Mouse (Mus musculus) MEL (cell line): Measurements from ENCODE around the gene Ralgds. TPM values are rescaled to one million over a fixed set of nuclear protein-coding genes. Genes with fewer than 3 reads are reported as not detected.

Experiments
- DNase-seq: peaks from one replicate; pipeline ENCODE4 v3.0.0; 2011; ENCODE audit warnings: low read depth, low spot score
- H3K27ac ChIP-seq: 2 replicates; pipeline ENCODE4 v1.5.1; 2012; ENCODE audit warnings: low read depth, mild to moderate bottlenecking, control low read depth, low read length, moderate library complexity; ENCODE audit not compliant: control insufficient read depth
- H3K27me3 ChIP-seq, 2 experiments: fragments of 150-350 bp in 1 of 2; sonication (generic) in 1 of 2; 2 replicates each; pipeline ENCODE4 v1.6.1; 2012; ENCODE audit warnings: low read length in 2 of 2, mild to moderate bottlenecking in 2 of 2, improper control_type of control experiment in 1 of 2, moderate library complexity in 1 of 2; ENCODE audit not compliant: insufficient read depth in 2 of 2, control insufficient read depth in 1 of 2
- H3K36me3 ChIP-seq, 2 experiments: 2 replicates each; pipeline ENCODE4 v1.6.1; 2012 to 2014; ENCODE audit warnings: low read length in 2 of 2, improper control_type of control experiment in 1 of 2, inconsistent platforms in 1 of 2, mild to moderate bottlenecking in 1 of 2; ENCODE audit not compliant: insufficient read depth in 2 of 2, control insufficient read depth in 1 of 2
- H3K4me1 ChIP-seq, 2 experiments: fragments of 150-350 bp in 1 of 2; sonication (generic) in 1 of 2; 2 replicates each; pipeline ENCODE4 v1.6.1; 2012; ENCODE audit warnings: low read length in 2 of 2, improper control_type of control experiment in 1 of 2, mild to moderate bottlenecking in 1 of 2; ENCODE audit not compliant: insufficient read depth in 2 of 2, control insufficient read depth in 1 of 2
- H3K4me3 ChIP-seq, 2 experiments: fragments of 150-350 bp in 1 of 2; sonication (generic) in 1 of 2; 2 replicates each; pipeline ENCODE4 v1.5.1; 2012; ENCODE audit warnings: low read depth in 2 of 2, low read length in 2 of 2, mild to moderate bottlenecking in 2 of 2, moderate library complexity in 2 of 2, control low read depth in 1 of 2, improper control_type of control experiment in 1 of 2; ENCODE audit not compliant: control insufficient read depth in 1 of 2, insufficient read depth in 1 of 2
- H3K79me2 ChIP-seq: 2 replicates; pipeline ENCODE4 v1.6.1; 2012; ENCODE audit warnings: mild to moderate bottlenecking, low read length, moderate library complexity; ENCODE audit not compliant: control insufficient read depth, poor library complexity, insufficient read depth
- H3K9ac ChIP-seq: 2 replicates; pipeline ENCODE4 v1.6.1; 2012; ENCODE audit warnings: low read depth, mild to moderate bottlenecking, control low read depth, low read length, moderate library complexity; ENCODE audit not compliant: control insufficient read depth, poor library complexity, severe bottlenecking
- H3K9me3 ChIP-seq: fragments of 150-350 bp; sonication (generic); replicated peaks from 2 replicates; pipeline ENCODE4 v1.6.1; 2012; ENCODE audit warnings: mild to moderate bottlenecking, low read length, improper control_type of control experiment, moderate library complexity; ENCODE audit not compliant: insufficient read depth
- ETS1 ChIP-seq: IDR thresholded peaks from 2 replicates; pipeline ENCODE4 v1.6.1; 2012; ENCODE audit warnings: low read depth, mild to moderate bottlenecking, inconsistent platforms, low read length, improper control_type of control experiment, moderate library complexity
- HCFC1 ChIP-seq: IDR thresholded peaks from 2 replicates; pipeline ENCODE4 v1.6.1; 2012; ENCODE audit warnings: low read depth, mild to moderate bottlenecking, inconsistent platforms, low read length, improper control_type of control experiment, moderate library complexity
- JUND ChIP-seq: IDR thresholded peaks from 2 replicates; pipeline ENCODE4 v1.6.1; 2011; ENCODE audit warnings: low read depth, mild to moderate bottlenecking, improper control_type of control experiment, low read length
- MYC ChIP-seq: IDR thresholded peaks from 2 replicates; pipeline ENCODE4 v1.6.1; 2011; ENCODE audit warnings: low read depth, mild to moderate bottlenecking, low read length, improper control_type of control experiment, moderate library complexity
- POLR2AphosphoS2 ChIP-seq: IDR thresholded peaks from 2 replicates; pipeline ENCODE4 v1.6.1; 2011; ENCODE audit warnings: low read length, improper control_type of control experiment
- SMC3 ChIP-seq: IDR thresholded peaks from 2 replicates; pipeline ENCODE4 v1.6.1; 2011; ENCODE audit warnings: low read depth, low read length, improper control_type of control experiment
- USF2 ChIP-seq, 2 experiments: IDR thresholded peaks; 2 replicates each; pipeline ENCODE4 v1.6.1; 2011 to 2012; ENCODE audit warnings: improper control_type of control experiment in 2 of 2, low read length in 2 of 2, borderline replicate concordance in 1 of 2, inconsistent platforms in 1 of 2, low read depth in 1 of 2, mild to moderate bottlenecking in 1 of 2; ENCODE audit not compliant: insufficient read depth in 1 of 2
- polyA plus RNA-seq, 2 experiments: library from polyadenylated mRNA; stranded (reverse) in 1 of 2; unstranded in 1 of 2; fragments of >175 nt in 1 of 2; fragments of >200 nt in 1 of 2; gene quantifications; 2 replicates each; pipeline versions ENCODE4 v1.2.1 to v1.2.4; 2012; ENCODE audit warnings: low replicate concordance in 2 of 2, low read depth in 1 of 2; ENCODE audit not compliant: insufficient read length in 2 of 2, insufficient read depth in 1 of 2, missing spikeins in 1 of 2
- total RNA-seq: library from RNA; depleted of rRNA; stranded (reverse); fragments of 300-350 nt; gene quantifications from 2 replicates; pipeline ENCODE4 v1.2.3, GENCODE M21; 2012

Ralgds gene
- total and polyA plus RNA-seq, 3 experiments: 4.7 to 11.0 TPM; not detected in 1

DNA sequence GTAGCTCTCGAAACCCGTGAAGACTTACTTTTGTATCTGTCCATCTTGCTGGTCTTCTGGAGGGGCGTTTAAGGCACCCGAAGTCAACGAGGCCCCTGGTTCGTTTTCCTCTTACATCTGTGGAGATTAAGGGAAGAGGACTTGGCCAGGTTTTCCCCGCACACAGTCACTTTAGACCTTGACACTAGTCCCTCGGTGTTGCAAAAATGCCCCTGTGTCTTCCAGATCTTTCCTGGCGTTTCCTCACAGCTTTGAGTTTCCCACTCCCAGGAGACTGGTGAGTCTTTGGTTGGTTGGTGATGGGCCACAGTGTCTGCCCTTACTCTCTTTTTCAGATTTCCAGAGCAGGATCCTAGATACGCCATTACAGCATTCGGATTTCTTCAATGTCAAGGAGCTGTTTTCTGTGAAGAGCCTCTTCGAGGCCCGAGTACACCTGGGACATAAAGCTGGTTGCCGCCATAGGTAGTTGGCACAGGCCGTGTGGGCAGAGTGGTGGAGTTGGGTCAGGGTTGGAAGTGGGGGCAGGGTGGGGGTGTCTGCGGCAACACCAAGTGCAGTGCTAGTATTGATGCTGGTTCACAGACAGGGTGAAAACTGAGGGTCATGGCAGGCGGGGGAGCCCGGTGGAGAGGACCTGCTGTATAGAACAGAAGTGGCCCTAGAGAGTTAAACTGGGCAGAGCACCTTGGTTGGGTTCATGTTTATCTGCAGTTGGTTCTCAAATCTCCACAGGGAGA is 44.3 kb upstream of the Ralgds start:
- H3K36me3 ChIP-seq: peaks cover 2% of the 10 kb centered on the region in 2 experiments; a peak in 3 of 4 replicates
- peak; percentile 38 for DNase-seq
- peak overlapping the region; percentile 82 to 86 for H3K4me3 ChIP-seq
- 0 out of 4 replicates have a peak, but pooled peaks cover 0 to under 1% of the 10 kb centered on the region in 2 experiments for H3K27me3 ChIP-seq
- no peaks in the 10 kb centered on the region for H3K9me3 ChIP-seq
- H3K9ac ChIP-seq: peak overlapping the region; percentile 81
- H3K4me1 ChIP-seq: peaks cover 3 to 12% of the 10 kb centered on the region in 2 experiments; a peak in 2 of 4 replicates
- TF ChIP-seq HCFC1: no peak
- peaks cover 12% of the 10 kb centered on the region for H3K79me2 ChIP-seq
- H3K27ac ChIP-seq: no peak overlapping the region; the same call in 1 of the 2 replicates

DNA sequence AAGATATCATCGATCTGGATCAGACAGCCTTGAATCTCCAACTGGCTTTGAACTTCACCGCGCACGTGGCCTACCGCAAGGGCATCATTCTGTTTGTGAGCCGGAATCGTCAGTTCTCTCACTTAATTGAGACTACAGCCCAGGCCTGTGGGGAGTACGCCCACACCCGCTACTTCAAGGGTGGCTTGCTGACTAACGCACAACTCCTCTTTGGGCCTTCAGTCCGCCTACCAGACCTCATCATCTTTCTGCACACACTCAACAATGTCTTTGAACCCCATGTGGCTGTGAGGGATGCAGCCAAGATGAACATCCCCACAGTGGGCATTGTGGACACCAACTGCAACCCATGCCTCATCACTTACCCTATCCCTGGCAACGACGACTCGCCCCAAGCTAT is 43.5 kb upstream of the Ralgds start:
- no peak overlapping the region for H3K27ac ChIP-seq
- no peak for DNase-seq
- H3K4me1 ChIP-seq: peaks cover 3 to 12% of the 10 kb centered on the region in 2 experiments; a peak in 2 of 4 replicates
- H3K4me3 ChIP-seq: no peak overlapping the region
- TF ChIP-seq USF2 (IDR thresholded peaks at IDR 0.05; ENCODE audit: borderline replicate concordance in 1 of 2, insufficient read depth in 1 of 2, low read depth in 1 of 2, low read length in 2 of 2) (no peak), JUND (no peak), ETS1 (no peak), POLR2AphosphoS2 (no peak), MYC (no peak)
- H3K36me3 ChIP-seq: peaks cover 2% of the 10 kb centered on the region in 2 experiments; a peak in 3 of 4 replicates
- 0 out of 4 replicates have a peak, but pooled peaks cover 0 to 2% of the 10 kb centered on the region in 2 experiments for H3K27me3 ChIP-seq
- peaks cover 12% of the 10 kb centered on the region for H3K79me2 ChIP-seq
- H3K9ac ChIP-seq: no peak overlapping the region
- H3K9me3 ChIP-seq: no peaks in the 10 kb centered on the region

DNA sequence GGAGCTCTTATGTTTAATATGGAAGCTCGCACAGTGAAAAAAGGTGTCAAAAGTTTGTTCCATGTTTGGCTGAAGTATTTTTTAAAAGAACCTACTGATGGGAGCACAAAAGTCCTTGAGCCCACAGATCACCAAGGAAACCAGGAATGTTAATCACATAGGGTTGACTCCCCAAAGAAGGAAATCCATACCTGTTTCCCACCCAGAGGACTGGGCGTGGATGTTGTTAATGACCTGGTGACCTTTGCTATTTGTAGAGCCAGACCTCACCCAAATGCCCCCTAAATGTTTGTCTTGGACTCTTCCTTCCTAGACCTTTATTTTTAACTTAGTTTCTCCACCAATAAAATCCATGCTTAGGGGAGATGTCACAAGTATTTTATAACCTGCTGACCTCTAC is 42.3 kb upstream of the Ralgds start:
- Histone ChIP-seq H3K9ac (no peak overlapping the region), H3K4me3 (no peak overlapping the region)
- no peak for TF ChIP-seq SMC3

More for the DNA sequence above, 42.3 kb upstream of the Ralgds start:
- DNase-seq: no peak
- Histone ChIP-seq H3K27ac (no peak overlapping the region), H3K79me2 (peaks cover 12% of the 10 kb centered on the region), H3K4me1 (peaks cover 3 to 12% of the 10 kb centered on the region in 2 experiments; a peak in 2 of 4 replicates), H3K27me3 (peaks cover 0 to 2% of the 10 kb centered on the region in 2 experiments; a peak in 1 of 4 replicates), H3K9me3 (no peaks in the 10 kb centered on the region), H3K36me3 (peaks cover 2% of the 10 kb centered on the region in 2 experiments; a peak in 3 of 4 replicates)
